Mouse (Mus musculus): ENCODE data around the gene Plagl1. TPM values are rescaled to one million over a fixed set of nuclear protein-coding genes. Genes with fewer than 3 reads are reported as not detected.

Gene Plagl1
- polyA plus RNA-seq, 1 experiment, result 144 TPM

GRCm38 (mm10) chr10:13180211-13180610 is 119.9 kb downstream of the Plagl1 start:
- TF ChIP-seq CTCF (IDR thresholded peaks at IDR 0.05; ENCODE audit: borderline replicate concordance, insufficient read depth, low read length) (no peak), POLR2A (IDR thresholded peaks at IDR 0.05; ENCODE audit: low read depth, low read length) (no peak)
- Histone ChIP-seq H3K4me1 (ENCODE audit: control insufficient read depth, insufficient read depth, low read length) (no peaks in the 10 kb centered on the region), H3K27ac (ENCODE audit: insufficient read depth, low read length) (no peak overlapping the region), H3K4me3 (ENCODE audit: insufficient read depth, low read length) (no peak overlapping the region)

Other genes with a start within 250 kb of the Plagl1 start
- gene Utrn, start 191.1 kb upstream of the Plagl1 start, polyA plus RNA-seq (2011; ENCODE audit: insufficient read length, low read depth, missing spikeins), result 104 and 132 TPM in 2 replicates
- 5.1 and 6.8 TPM in 2 replicates for gene Stx11, start 96.2 kb upstream of the Plagl1 start, polyA plus RNA-seq (2011; ENCODE audit: insufficient read length, low read depth, missing spikeins)
- gene Sf3b5, start 55.2 kb upstream of the Plagl1 start, polyA plus RNA-seq (2011; ENCODE audit: insufficient read length, low read depth, missing spikeins), result 10.4 and 12.0 TPM in 2 replicates
- gene Zc2hc1b, start 117.5 kb downstream of the Plagl1 start, polyA plus RNA-seq (2011; ENCODE audit: insufficient read length, low read depth, missing spikeins), result not detected in 2 replicates
- 35.7 and 45.9 TPM in 2 replicates for gene Ltv1, start 132.7 kb downstream of the Plagl1 start, polyA plus RNA-seq (2011; ENCODE audit: insufficient read length, low read depth, missing spikeins)